Mouse (Mus musculus) E14TG2a.4 (cell line): Measurements from ENCODE around the gene Dysf.
"Not testable (repeated sequence)": the region's sequence is repeated elsewhere in the genome, so short reads cannot be mapped to it uniquely, and the experiment has no call there.

Experiments
- CTCF ChIP-seq: conservative IDR thresholded peaks from 2 replicates; pipeline ENCODE4 v1.5.1; 2014; ENCODE audit warnings: low read length
- NANOG ChIP-seq: IDR thresholded peaks from 2 replicates; pipeline ENCODE4 v1.6.1; 2014; ENCODE audit warnings: borderline replicate concordance, low read length, mixed read lengths
- POU5F1 ChIP-seq: IDR thresholded peaks from 2 replicates; pipeline ENCODE4 v1.6.1; 2014; ENCODE audit warnings: low read length, borderline replicate concordance

DNA sequence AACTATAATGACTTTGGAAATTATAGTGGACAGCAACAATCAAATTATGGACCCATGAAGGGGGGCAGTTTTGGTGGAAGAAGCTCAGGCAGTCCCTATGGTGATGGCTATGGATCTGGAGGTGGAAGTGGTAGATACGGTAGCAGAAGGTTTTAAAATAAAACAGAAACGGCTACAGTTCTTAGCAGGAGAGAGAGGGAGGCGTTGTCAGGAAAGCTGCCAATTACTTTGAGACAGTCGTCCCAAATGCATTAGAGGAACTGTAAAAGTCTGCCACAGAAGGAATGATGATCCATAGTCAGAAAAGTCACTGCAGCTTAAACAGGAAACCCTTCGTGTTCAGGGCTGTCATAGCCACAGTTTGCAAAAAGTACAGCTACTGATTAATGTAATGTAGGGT, 24.1 kb downstream of the Dysf start:
- TF ChIP-seq CTCF, NANOG, POU5F1: not testable (repeated sequence)
